Mouse (Mus musculus) bone marrow, adult 2 months (tissue): ENCODE data around the gene Fkbpl. TPM values are rescaled to one million over a fixed set of nuclear protein-coding genes. Genes with fewer than 3 reads are reported as not detected.
A peak's percentile ranks its signal among the peaks of the same experiment; 100 is the strongest.

ENCODE experiments used
- H3K27ac ChIP-seq: fragments of 200-500 bp; 2 replicates; pipeline ENCODE4 v1.5.1; 2012; ENCODE audit warnings: low read depth, mild to moderate bottlenecking, control low read depth, inconsistent platforms, low read length; ENCODE audit not compliant: control insufficient read depth, poor library complexity, insufficient read depth
- H3K4me1 ChIP-seq: fragments of 200-500 bp; 2 replicates; pipeline ENCODE4 v1.6.1; 2011; ENCODE audit warnings: low read length; ENCODE audit not compliant: control insufficient read depth, insufficient read depth
- H3K4me3 ChIP-seq: fragments of 200-500 bp; replicated peaks from 2 replicates; pipeline ENCODE3; 2011; ENCODE audit warnings: mild to moderate bottlenecking, low read depth, low read length, control low read depth; ENCODE audit not compliant: control insufficient read depth
- CTCF ChIP-seq: fragments of 200-500 bp; IDR thresholded peaks from 2 replicates; pipeline ENCODE4 v1.5.1; 2011; ENCODE audit warnings: low read length, control low read depth; ENCODE audit not compliant: control insufficient read depth, insufficient read depth
- POLR2A ChIP-seq: fragments of 200-500 bp; IDR thresholded peaks from 2 replicates; pipeline ENCODE4 v1.6.1; 2011; ENCODE audit warnings: low read depth, mild to moderate bottlenecking, control low read depth, low read length, borderline replicate concordance; ENCODE audit not compliant: control insufficient read depth
- WGBS: fragments of 180-500 bp; shearing (Covaris S2); methylation state at CpG from one replicate; pipeline ENCODE4 v1.1.7; 2018; 5-methylcytosine and 5-hydroxymethylcytosine counted together
- polyA plus RNA-seq: library from polyadenylated mRNA; stranded (reverse); fragments of >200 nt; gene quantifications from 2 replicates; pipeline ENCODE4 v1.2.4, GENCODE M21; 2011; ENCODE audit warnings: low replicate concordance; ENCODE audit not compliant: missing spikeins, insufficient read depth, insufficient read length

Gene Fkbpl
- polyA plus RNA-seq, 1 experiment: 13.6 TPM

DNA sequence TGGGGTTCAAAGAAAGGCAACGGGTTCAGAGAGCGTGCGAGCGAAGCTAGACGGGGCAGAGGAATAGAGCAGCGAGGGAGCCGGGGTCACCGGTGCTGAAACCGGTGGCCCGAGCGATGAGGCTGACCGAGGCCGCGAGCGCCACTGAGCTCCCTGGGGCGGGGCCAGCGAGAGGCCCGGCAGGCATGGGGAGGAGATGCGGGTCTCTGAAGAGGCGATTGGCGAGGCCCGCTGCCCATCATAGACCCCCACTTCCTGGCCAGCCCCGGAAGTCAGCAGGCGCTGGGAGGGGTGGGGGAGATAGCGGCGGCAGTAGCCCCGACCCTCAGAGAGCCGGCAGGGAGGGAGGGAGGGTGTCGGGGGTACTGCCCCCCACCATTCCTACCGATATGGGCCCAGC is 39.0 kb upstream of the Fkbpl start:
- Histone ChIP-seq H3K27ac (peak overlapping the region; percentile 94), H3K4me3 (peak overlapping the region; percentile 75), H3K4me1 (peaks cover 8% of the 10 kb centered on the region; the same call in 1 of the 2 replicates)
- WGBS: 0% methylated on average over 30 of the region's 30 CpGs
- TF ChIP-seq CTCF (no peak), POLR2A (peak; percentile 90; the same call in 1 of the 2 replicates)

DNA sequence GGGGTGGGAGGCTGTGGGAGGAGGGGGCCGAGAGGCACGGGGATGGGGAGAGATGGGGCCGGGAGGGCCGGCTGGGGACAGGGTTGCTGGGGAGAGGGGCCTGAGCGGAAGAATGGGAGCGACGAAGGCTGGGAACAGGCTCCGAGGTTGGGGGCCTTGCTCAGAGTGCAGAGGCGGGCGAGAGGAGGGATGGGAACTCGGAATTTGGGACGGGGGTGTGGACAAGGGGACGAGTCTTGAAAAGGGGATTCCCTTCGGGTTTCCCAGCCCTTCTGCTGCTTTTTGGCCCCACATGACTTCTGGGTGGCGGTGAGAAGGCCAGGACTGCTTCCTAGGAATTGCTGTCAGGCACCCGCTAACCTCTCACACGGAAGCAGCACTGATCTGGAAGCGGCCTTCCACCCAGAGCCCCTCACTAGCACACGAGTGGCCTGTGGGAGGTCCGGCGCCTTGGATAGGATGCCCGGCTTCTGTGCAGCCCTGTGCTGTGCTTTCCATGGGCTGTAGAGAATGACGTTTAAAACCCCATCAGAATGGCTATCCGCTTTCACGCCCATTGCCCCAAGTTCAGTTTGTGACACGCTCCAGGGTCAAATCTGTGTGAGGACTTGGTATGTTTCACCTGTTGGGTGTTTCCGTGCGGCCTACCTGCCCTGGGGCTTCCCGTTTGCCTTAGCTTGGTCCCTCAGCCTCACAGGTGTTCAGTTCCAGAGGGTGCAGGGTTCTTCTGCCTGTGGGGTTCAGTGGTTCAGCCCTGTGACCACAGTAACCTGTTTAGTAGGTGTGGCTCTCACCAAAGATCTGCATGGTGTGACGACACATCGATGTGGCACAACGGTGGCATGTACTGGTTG is 38.2 kb upstream of the Fkbpl start:
- H3K27ac ChIP-seq: peak overlapping the region; percentile 94; the same call in 1 of the 2 replicates
- TF ChIP-seq POLR2A (no peak), CTCF (no peak)
- peak overlapping the region; percentile 75 for H3K4me3 ChIP-seq
- 11% methylated on average over 32 of the region's 32 CpGs for WGBS
- H3K4me1 ChIP-seq: peaks cover 8% of the 10 kb centered on the region; the same call in 1 of the 2 replicates

DNA sequence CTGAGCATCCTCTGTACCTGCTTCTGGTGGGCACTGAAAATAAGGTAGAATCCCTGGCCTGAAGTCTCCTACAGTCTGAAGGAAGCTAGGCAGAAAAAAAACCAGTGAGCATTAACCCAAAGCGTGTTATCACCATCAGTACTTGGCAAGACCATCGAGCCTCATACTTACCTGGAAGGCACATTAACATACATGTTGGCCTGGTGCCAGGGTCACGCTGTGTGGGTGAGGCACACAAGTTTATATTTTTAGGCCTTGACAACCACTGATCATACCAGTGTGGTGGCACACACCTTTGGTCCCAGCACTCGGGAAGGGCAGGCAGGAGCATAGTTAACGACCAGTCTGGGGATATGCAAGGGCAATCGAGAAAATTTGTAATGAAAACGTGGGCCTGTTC is 36.6 kb upstream of the Fkbpl start:
- no peak overlapping the region for H3K27ac ChIP-seq
- TF ChIP-seq POLR2A: no peak
- TF ChIP-seq CTCF: no peak
- peaks cover 8% of the 10 kb centered on the region; the same call in 1 of the 2 replicates for H3K4me1 ChIP-seq
- 64% methylated on average over 7 of the region's 7 CpGs for WGBS
- H3K4me3 ChIP-seq: no peak overlapping the region

DNA sequence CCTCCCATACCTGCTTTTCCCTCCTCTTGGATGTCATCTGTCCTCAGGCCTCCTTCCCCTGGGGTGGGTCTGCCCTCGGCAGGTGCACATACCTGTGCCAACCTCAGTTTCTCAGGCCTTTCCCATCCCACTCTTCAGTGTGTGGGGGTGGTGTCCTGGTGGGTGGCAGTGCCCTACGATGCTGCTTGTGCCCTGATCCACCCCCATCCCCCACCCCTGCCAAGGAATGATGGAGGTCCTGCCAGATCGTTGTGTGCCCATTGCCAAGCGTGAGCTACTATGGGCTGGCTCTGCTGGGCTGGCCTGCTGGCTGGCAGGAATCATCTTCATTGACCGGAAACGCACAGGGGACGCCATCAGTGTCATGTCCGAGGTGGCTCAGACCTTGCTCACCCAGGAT is 33.5 kb upstream of the Fkbpl start:
- peaks cover 8% of the 10 kb centered on the region; the same call in 1 of the 2 replicates for H3K4me1 ChIP-seq
- no peak overlapping the region for H3K27ac ChIP-seq
- whole genome bisulfite sequencing: 91% methylated on average over 8 of the region's 8 CpGs
- H3K4me3 ChIP-seq: no peak overlapping the region
- TF ChIP-seq POLR2A (0 out of 2 replicates have a peak, but pooled peaks have one; percentile 22), CTCF (no peak)

DNA sequence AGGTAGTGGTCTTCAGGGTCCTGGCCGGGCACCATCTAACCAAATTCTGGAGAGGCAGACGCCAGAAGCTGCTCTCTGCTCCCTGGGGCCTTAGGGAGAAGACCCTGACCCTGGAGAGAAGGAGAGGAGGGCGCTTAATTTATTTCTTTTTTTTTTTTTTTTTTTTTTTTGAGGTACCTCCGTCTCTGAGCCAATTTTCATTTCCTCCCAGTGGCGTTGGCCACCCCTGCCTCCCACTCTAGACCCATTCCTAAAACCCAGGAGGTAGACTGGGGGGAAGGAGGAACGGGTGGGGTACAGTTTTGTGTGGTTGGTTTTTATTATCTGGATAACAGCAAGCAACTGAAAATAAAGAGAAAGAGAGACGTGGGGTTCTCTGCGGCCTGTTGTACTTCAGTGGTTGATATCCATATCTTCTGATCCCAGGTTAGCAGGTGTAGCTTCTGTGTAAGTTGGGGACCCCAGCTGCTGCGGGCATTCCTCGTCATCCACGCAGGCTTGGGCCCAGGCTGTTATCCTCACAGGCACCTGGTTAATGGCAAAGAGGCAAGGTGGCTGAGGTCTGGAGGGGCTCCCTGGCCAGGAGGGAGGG is 31.4 kb upstream of the Fkbpl start:
- no peak overlapping the region for H3K27ac ChIP-seq
- 57% methylated on average over 11 of the region's 11 CpGs for WGBS

DNA sequence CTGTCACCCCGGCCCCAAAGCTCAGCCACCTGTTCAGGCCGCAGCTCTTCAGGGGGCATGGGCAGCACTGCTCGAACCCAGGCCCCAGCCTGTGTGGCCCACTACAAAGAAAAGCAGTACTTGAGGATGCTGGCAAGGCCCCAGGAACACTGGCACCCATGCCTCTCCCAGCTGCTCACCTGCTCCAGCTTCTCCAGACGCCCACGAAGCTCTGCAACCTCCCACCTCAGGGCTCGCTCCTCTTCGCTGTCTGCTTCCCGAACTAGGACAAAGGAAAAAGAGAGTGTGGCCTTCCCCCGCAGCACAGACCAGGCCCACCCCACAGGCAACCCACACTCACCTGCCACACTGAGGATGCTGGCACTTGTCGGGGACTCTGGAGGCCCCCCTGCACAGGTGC is 30.7 kb upstream of the Fkbpl start:
- 84% methylated on average over 10 of the region's 10 CpGs for WGBS
- no peak overlapping the region for H3K27ac ChIP-seq
- H3K4me1 ChIP-seq: peaks cover 2% of the 10 kb centered on the region; the same call in 1 of the 2 replicates
- no peak overlapping the region for H3K4me3 ChIP-seq
- no peak for TF ChIP-seq CTCF
- no peak for TF ChIP-seq POLR2A

More for the DNA sequence above, 31.4 kb upstream of the Fkbpl start:
- no peak overlapping the region for H3K4me3 ChIP-seq
- peaks cover 2% of the 10 kb centered on the region; the same call in 1 of the 2 replicates for H3K4me1 ChIP-seq
- TF ChIP-seq CTCF (no peak), POLR2A (no peak)

DNA sequence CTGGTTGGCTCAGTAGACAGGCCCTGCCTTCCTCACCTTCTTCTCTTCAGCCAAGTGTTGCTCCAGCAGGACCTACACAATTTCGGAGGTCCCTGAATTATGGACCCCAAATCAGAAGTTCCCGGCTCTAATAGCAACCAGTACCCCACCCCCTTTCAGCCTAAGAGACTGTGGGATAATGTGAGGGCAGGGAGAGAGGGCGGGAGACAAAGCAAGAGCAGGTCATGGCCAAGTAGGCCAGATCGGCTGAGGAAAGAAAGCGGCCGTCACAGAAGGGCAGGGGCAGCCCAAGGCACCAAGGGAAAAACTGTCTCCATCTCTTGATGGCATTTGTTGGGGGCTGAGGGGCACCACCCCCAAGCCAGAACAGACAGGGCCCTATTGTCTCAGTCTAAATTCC is 28.7 kb upstream of the Fkbpl start, which contains the start of gene Egfl8:
Egfl8 (minus strand) TSS at position 101 of the 400 bp plus-strand sequence.
- no peak within 1 kb of the TSS for H3K27ac ChIP-seq
- no peak for TF ChIP-seq CTCF
- TF ChIP-seq POLR2A: no peak
- H3K4me3 ChIP-seq: no peak within 1 kb of the TSS
- no peaks in the 10 kb centered on the region; the same call in 1 of the 2 replicates for H3K4me1 ChIP-seq
- WGBS: 79% methylated on average over 6 of the region's 6 CpGs

DNA sequence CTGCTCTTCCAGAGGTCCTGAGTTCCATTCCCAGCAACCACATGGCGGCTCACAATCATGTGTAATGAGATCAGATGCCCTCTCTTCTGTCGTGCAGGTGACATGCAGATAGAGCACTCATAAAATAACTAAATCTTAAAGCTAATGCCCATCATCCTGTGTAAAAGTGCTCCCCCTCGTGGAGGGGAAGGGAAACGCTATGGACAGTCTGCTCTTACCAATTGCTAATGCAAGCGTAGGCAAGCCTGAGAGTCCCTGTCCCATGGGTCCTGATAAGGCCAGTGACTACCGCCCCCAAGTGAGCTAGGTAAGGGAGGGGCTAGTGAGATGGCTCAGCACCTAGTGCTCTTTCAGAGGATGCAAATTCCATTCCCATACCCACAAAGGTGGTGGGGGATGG is 25.6 kb upstream of the Fkbpl start:
- no peaks in the 10 kb centered on the region for H3K4me1 ChIP-seq
- WGBS: 9% methylated on average over 6 of the region's 6 CpGs
- peak; percentile 75 for TF ChIP-seq CTCF
- TF ChIP-seq POLR2A: no peak
- H3K4me3 ChIP-seq: no peak overlapping the region
- H3K27ac ChIP-seq: no peak overlapping the region

DNA sequence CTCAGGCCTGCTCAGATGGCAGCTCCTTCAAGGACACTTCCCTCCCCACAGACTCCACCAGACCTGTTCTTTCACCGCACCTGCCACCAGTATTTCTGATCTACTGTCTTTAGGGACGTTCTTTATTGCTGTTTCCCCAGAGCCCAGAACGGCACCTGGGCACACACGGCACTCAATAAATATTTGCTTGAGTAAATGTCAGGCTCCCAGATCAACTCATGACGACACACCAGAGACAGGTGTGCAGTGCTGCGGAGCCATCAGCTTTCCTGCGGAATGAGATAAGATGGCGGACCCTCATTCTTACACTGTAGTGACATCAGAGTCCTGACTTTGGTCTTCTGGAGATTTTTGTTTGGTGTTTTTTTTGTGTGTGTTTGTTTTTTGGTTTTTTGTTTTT is 23.6 kb upstream of the Fkbpl start:
- TF ChIP-seq CTCF: no peak
- TF ChIP-seq POLR2A: no peak
- H3K4me3 ChIP-seq: no peak overlapping the region
- no peaks in the 10 kb centered on the region for H3K4me1 ChIP-seq
- 89% methylated on average over 8 of the region's 8 CpGs for WGBS
- H3K27ac ChIP-seq: no peak overlapping the region
